Mouse (Mus musculus) ES-Bruce4 (cell line): ENCODE results near the gene Znrd1as.

Experiments
- CTCF ChIP-seq: IDR thresholded peaks from one replicate; pipeline ENCODE4 v1.8.1; 2011; ENCODE audit warnings: low read depth, low read length
- POLR2A ChIP-seq: IDR thresholded peaks from one replicate; pipeline ENCODE4 v1.8.1; 2011; ENCODE audit warnings: low read length; ENCODE audit not compliant: insufficient read depth

DNA sequence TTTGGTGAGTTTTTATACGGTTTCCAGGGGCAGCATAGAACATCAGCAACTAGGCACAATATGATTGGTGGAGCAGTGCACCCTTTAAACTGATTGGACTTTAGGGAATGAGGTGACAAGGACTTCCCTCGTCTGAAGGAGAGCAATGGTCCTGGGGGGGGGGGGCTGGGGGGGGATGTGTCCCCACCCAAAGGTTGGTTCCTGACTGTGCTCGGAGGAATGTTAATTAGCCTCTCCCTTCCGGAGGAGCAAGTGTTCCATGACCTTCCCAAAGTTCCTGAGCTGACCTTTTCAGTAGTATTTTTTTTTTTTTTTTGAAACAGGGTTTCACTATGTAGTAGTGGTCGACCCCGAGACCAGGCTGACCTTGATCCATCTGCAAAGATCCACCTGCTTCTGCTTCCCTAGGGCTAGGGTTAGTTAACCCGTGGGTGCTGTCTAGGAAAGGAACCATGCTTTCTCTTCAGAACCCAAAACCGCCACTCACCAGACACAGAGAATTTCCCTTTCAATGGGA, 14.9 kb downstream of the Znrd1as start:
- TF ChIP-seq CTCF, result no peak
- TF ChIP-seq POLR2A, result no peak
